Comparison of ENCODE assay signal across 8 mouse cellular contexts in genomic region chr12:100724606-100725457, GRCm38 (mm10). TPM values are rescaled to one million over a fixed set of nuclear protein-coding genes. Genes with fewer than 3 reads are reported as not detected.
DNase-seq lines count a peak whose midpoint lies in the region; ATAC-seq and TF ChIP-seq lines count a peak whose summit lies in the region.

No protein-coding gene starts in this region.

- peak overlapping the region; percentile 85 for H3K4me2 ChIP-seq in heart, embryonic 15.5 days
- peak overlapping the region; percentile 91 for H3K4me2 ChIP-seq in liver, embryonic 14.5 days (ENCODE audit: low read depth)
- peak overlapping the region; percentile 90 for H3K4me2 ChIP-seq in neural tube, embryonic 11.5 days (ENCODE audit: low read depth)
- peak overlapping the region; percentile 83 for H3K4me2 ChIP-seq in stomach, postnatal 0 days (replicated peaks; ENCODE audit: low read depth)

- no peaks in the 10 kb centered on the region for H3K9me3 ChIP-seq in forebrain, embryonic 10.5 days
- H3K9me3 ChIP-seq in heart, embryonic 15.5 days (replicated peaks): no peaks in the 10 kb centered on the region
- H3K9me3 ChIP-seq in liver, embryonic 14.5 days (ENCODE audit: control insufficient read depth, low read length): no peaks in the 10 kb centered on the region
- H3K9me3 ChIP-seq in neural tube, embryonic 11.5 days (ENCODE audit: control insufficient read depth, low read length): no peaks in the 10 kb centered on the region
- no peaks in the 10 kb centered on the region for H3K9me3 ChIP-seq in stomach, postnatal 0 days (ENCODE audit: control insufficient read depth, low read length)

- under 1% methylated on average over 79 of the region's 85 CpGs for WGBS in forebrain, embryonic 10.5 days
- WGBS in heart, embryonic 15.5 days: under 1% methylated on average over 85 of the region's 85 CpGs
- under 1% methylated on average over 85 of the region's 85 CpGs for WGBS in liver, embryonic 14.5 days (ENCODE audit: insufficient replicate concordance)
- WGBS in neural tube, embryonic 11.5 days: under 1% methylated on average over 74 of the region's 85 CpGs
- WGBS in stomach, postnatal 0 days: 0% methylated on average over 50 of the region's 85 CpGs

- H3K4me1 ChIP-seq in forebrain, embryonic 10.5 days: peaks cover 20% of the 10 kb centered on the region
- peaks cover 17% of the 10 kb centered on the region for H3K4me1 ChIP-seq in heart, embryonic 15.5 days (replicated peaks)
- H3K4me1 ChIP-seq in liver, embryonic 14.5 days (replicated peaks; ENCODE audit: control insufficient read depth in 2 of 2, insufficient read depth in 2 of 2, low read length in 1 of 2): peaks cover 8 to 10% of the 10 kb centered on the region in 2 experiments
- peaks cover 6% of the 10 kb centered on the region for H3K4me1 ChIP-seq in neural tube, embryonic 11.5 days (ENCODE audit: control insufficient read depth, insufficient read depth, low read length)
- no peaks in the 10 kb centered on the region for H3K4me1 ChIP-seq in stomach, postnatal 0 days (replicated peaks; ENCODE audit: control insufficient read depth, insufficient read depth)

- peak; percentile 24 for TF ChIP-seq CTCF in liver, embryonic 14.5 days (IDR thresholded peaks at IDR 0.05; ENCODE audit: low read depth)
- TF ChIP-seq CTCF in stomach, postnatal 0 days (IDR thresholded peaks at IDR 0.05; ENCODE audit: low read depth): peak; percentile 61

- TF ChIP-seq EP300 in liver, embryonic 14.5 days (IDR thresholded peaks at IDR 0.05; ENCODE audit: low read depth): peak; percentile 20; the same call in 1 of the 2 replicates
- no peak for TF ChIP-seq EP300 in stomach, postnatal 0 days (optimal IDR thresholded peaks at IDR 0.05)

- no peaks in the 10 kb centered on the region for H3K27me3 ChIP-seq in forebrain, embryonic 10.5 days (ENCODE audit: poor library complexity, severe bottlenecking)
- no peaks in the 10 kb centered on the region for H3K27me3 ChIP-seq in heart, embryonic 15.5 days
- H3K27me3 ChIP-seq in liver, embryonic 14.5 days (ENCODE audit: control insufficient read depth, insufficient read depth, low read length): no peaks in the 10 kb centered on the region
- no peaks in the 10 kb centered on the region for H3K27me3 ChIP-seq in neural tube, embryonic 11.5 days (ENCODE audit: control insufficient read depth, insufficient read depth, low read length)
- no peaks in the 10 kb centered on the region for H3K27me3 ChIP-seq in stomach, postnatal 0 days (ENCODE audit: control insufficient read depth, insufficient read depth, low read length)

- peak overlapping the region; percentile 75 for H3K4me3 ChIP-seq in forebrain, embryonic 10.5 days
- peak overlapping the region; percentile 92 for H3K4me3 ChIP-seq in heart, embryonic 15.5 days
- peak overlapping the region; percentile 89 to 90 for H3K4me3 ChIP-seq in liver, embryonic 14.5 days (ENCODE audit: insufficient read depth in 1 of 2, low read depth in 2 of 2, low read length in 2 of 2)
- peak overlapping the region; percentile 68 for H3K4me3 ChIP-seq in neural tube, embryonic 11.5 days (ENCODE audit: low read depth, low read length)
- peak overlapping the region; percentile 82 for H3K4me3 ChIP-seq in stomach, postnatal 0 days (ENCODE audit: low read depth, low read length)

- DNase-seq in CD8-positive naive resting alpha-beta T cell, adult 2 months (ENCODE audit: low read depth in 2 of 2, low spot score in 2 of 2): peak; percentile 98 to 99
- DNase-seq in c-Kit-positive CD71-negative TER-119-negative erythroid progenitor cells, embryonic 14.5 days (ENCODE audit: low read depth): peak; percentile 99
- DNase-seq in forebrain, embryonic 10.5 days (ENCODE audit: extremely low spot score, low spot score): peak; percentile 99
- DNase-seq in kidney, postnatal 25 days: peak; percentile 99 to 100
- DNase-seq in liver, embryonic 14.5 days (ENCODE audit: low read depth in 3 of 3, low spot score in 3 of 3): peak; percentile 99
- peak; percentile 100 for DNase-seq in neural tube, embryonic 11.5 days (ENCODE audit: low spot score)
- DNase-seq in stomach, postnatal 0 days (ENCODE audit: low spot score): peak; percentile 100

- peak overlapping the region; percentile 93 for H3K27ac ChIP-seq in forebrain, embryonic 10.5 days
- H3K27ac ChIP-seq in heart, embryonic 15.5 days: peak overlapping the region; percentile 99
- H3K27ac ChIP-seq in liver, embryonic 14.5 days: peak overlapping the region; percentile 95
- peak overlapping the region; percentile 91 for H3K27ac ChIP-seq in neural tube, embryonic 11.5 days (ENCODE audit: low read depth, low read length)
- peak overlapping the region; percentile 96 for H3K27ac ChIP-seq in stomach, postnatal 0 days (replicated peaks)

- H3K36me3 ChIP-seq in forebrain, embryonic 10.5 days (replicated peaks): no peaks in the 10 kb centered on the region
- no peaks in the 10 kb centered on the region for H3K36me3 ChIP-seq in heart, embryonic 15.5 days
- H3K36me3 ChIP-seq in liver, embryonic 14.5 days (replicated peaks; ENCODE audit: control insufficient read depth, insufficient read depth, low read depth): no peaks in the 10 kb centered on the region
- H3K36me3 ChIP-seq in neural tube, embryonic 11.5 days (ENCODE audit: control insufficient read depth, insufficient read depth, low read length): no peaks in the 10 kb centered on the region
- H3K36me3 ChIP-seq in stomach, postnatal 0 days (ENCODE audit: control insufficient read depth, insufficient read depth, low read length): no peaks in the 10 kb centered on the region

- H3K9ac ChIP-seq in heart, embryonic 15.5 days: peak overlapping the region; percentile 87
- H3K9ac ChIP-seq in liver, embryonic 14.5 days (replicated peaks): peak overlapping the region; percentile 85
- H3K9ac ChIP-seq in neural tube, embryonic 11.5 days (ENCODE audit: low read length): peak overlapping the region; percentile 67
- peak overlapping the region; percentile 78 for H3K9ac ChIP-seq in stomach, postnatal 0 days (ENCODE audit: low read length)

- peak; percentile 99 for ATAC-seq in heart, embryonic 15.5 days (replicated peaks; ENCODE audit: insufficient number of reproducible peaks, insufficient read depth, low FRiP score, low read depth)
- peak; percentile 98 for ATAC-seq in liver, embryonic 14.5 days (ENCODE audit: insufficient read depth)
- peak; percentile 99 for ATAC-seq in neural tube, embryonic 11.5 days (ENCODE audit: insufficient read depth, low FRiP score, low TSS enrichment)
- peak; percentile 100 for ATAC-seq in stomach, postnatal 0 days (ENCODE audit: low FRiP score, low TSS enrichment)

RNA-seq across cellular contexts. Expression of gene Rps6ka5, which starts 2.0 kb away (rescaled TPM):
- polyA plus RNA-seq in forebrain, embryonic 10.5 days (2016; fragmentation: Nextera tagmentation; extraction: Ambion mirVana): 2.7 and 2.8 TPM in 2 replicates
- polyA plus RNA-seq in heart, embryonic 15.5 days (2015; fragmentation: Nextera tagmentation; extraction: Ambion mirVana): 3.9 and 4.7 TPM in 2 replicates
- 0.80 and 1.4 TPM in 2 replicates for polyA plus RNA-seq in liver, embryonic 14.5 days (2012; rRNA removed)
- 0.81 and 1.2 TPM in 2 replicates for polyA plus RNA-seq in liver, embryonic 14.5 days (2014; fragmentation: Nextera tagmentation; extraction: Ambion mirVana)
- 3.6 and 4.5 TPM in 2 replicates for polyA plus RNA-seq in neural tube, embryonic 11.5 days (2014; fragmentation: Nextera tagmentation; extraction: Ambion mirVana)
- 1.4 and 1.6 TPM in 2 replicates for polyA plus RNA-seq in stomach, postnatal 0 days (2015; fragmentation: Nextera tagmentation; extraction: Ambion mirVana)

RNA-seq across cellular contexts. Expression of gene Dglucy, which starts 54.0 kb away (rescaled TPM):
- 0.14 and 0.16 TPM in 2 replicates for polyA plus RNA-seq in forebrain, embryonic 10.5 days (2016; fragmentation: Nextera tagmentation; extraction: Ambion mirVana)
- 4.5 and 5.3 TPM in 2 replicates for polyA plus RNA-seq in heart, embryonic 15.5 days (2015; fragmentation: Nextera tagmentation; extraction: Ambion mirVana)
- 0.58 and 0.63 TPM in 2 replicates for polyA plus RNA-seq in liver, embryonic 14.5 days (2012; rRNA removed)
- polyA plus RNA-seq in liver, embryonic 14.5 days (2014; fragmentation: Nextera tagmentation; extraction: Ambion mirVana): 1.2 TPM in 2 replicates
- 0.51 and 0.73 TPM in 2 replicates for polyA plus RNA-seq in neural tube, embryonic 11.5 days (2014; fragmentation: Nextera tagmentation; extraction: Ambion mirVana)
- 2.8 and 4.0 TPM in 2 replicates for polyA plus RNA-seq in stomach, postnatal 0 days (2015; fragmentation: Nextera tagmentation; extraction: Ambion mirVana)

Comparison
In these comparisons a context has a peak if more than half of its experiments do, and no peak if none do; other contexts are left out.
1. Peak in every context shown above with its lines: DNase-seq, ATAC-seq, H3K4me3 ChIP-seq and H3K27ac ChIP-seq.